Mouse (Mus musculus): ENCODE data around the gene Csad. TPM values are rescaled to one million over a fixed set of nuclear protein-coding genes. Genes with fewer than 3 reads are reported as not detected.

Gene Csad
- polyA plus RNA-seq, 1 experiment, result 21.1 TPM

DNA sequence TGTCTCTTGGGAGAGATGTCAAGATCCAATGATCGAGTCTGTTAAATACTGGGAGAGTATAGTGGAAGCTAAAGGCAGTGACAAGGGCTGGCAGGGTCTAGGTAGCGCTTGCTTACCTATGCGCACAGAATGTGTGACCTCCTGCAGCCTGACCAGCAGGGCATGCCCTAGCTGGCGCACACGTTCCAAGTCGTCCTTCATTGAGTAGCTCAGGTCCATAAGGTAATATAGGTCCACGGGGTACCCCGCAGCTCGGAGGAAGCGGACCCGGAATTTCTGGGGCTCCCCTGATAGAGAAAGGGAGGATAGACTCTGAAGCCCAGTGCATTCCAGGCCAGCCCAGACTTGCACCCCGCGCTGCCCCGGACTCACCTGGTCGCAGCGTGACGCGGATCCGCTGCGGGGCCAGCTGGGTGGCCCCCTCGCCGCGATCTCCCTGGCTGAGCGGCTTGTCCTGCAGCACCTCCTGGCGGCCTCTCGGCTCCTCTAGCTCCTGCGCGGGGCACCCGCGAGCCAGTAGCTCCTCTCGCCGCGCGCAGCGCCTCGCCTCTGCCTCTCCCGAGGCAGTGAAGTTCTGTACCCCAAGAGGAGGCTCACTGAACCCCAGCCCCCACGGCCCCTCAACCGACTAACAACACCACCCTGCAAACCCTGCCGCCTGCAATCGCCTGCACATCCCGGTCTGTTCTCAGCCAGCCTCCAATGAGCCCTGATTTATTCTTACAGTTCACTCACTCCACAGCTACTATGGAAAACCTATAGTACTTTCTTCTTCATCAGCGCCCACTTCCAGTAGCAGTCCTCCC, 19.9 kb upstream of the Csad start:
- Histone ChIP-seq H3K27ac (ENCODE audit: insufficient read depth, low read depth, low read length) (no peak overlapping the region), H3K36me3 (ENCODE audit: control insufficient read depth, insufficient read depth, low read length) (no peaks in the 10 kb centered on the region), H3K27me3 (ENCODE audit: control insufficient read depth, insufficient read depth, low read length) (no peaks in the 10 kb centered on the region), H3K4me3 (ENCODE audit: low read depth, low read length) (peak overlapping the region; percentile 54), H3K4me1 (ENCODE audit: control insufficient read depth, insufficient read depth, insufficient read length, low read length) (peaks cover 8% of the 10 kb centered on the region)
- peak; percentile 73 for TF ChIP-seq CTCF (IDR thresholded peaks at IDR 0.05; ENCODE audit: extremely low read depth, insufficient read length, insufficient replicate concordance, low read depth, low read length)
- no peak for TF ChIP-seq POLR2A (IDR thresholded peaks at IDR 0.05; ENCODE audit: low read depth, low read length)
- WGBS, result 4% methylated on average over 42 of the region's 43 CpGs

DNA sequence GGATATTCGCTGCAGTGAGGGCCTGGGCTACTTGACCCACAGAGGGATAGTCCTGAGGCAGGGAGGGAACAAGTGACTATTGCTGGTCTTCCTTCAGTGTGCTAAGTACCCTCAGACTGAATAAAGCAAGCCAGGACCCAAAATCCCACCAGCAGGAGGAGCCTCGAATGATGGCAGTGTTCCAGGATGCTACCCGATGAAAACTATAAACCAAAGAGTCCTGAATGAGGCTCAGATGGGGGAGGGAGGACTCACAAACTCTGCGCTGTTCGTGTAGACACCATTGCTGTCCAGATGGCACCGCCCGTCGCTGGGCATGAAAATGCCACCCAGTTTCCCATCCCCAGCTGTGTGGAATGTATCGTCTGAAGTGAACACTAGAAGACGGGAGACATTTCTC, 17.9 kb upstream of the Csad start:
- Histone ChIP-seq H3K4me1 (ENCODE audit: control insufficient read depth, insufficient read depth, insufficient read length, low read length) (peaks cover 8% of the 10 kb centered on the region), H3K27ac (ENCODE audit: insufficient read depth, low read depth, low read length) (no peak overlapping the region), H3K4me3 (ENCODE audit: low read depth, low read length) (no peak overlapping the region), H3K36me3 (ENCODE audit: control insufficient read depth, insufficient read depth, low read length) (no peaks in the 10 kb centered on the region), H3K27me3 (ENCODE audit: control insufficient read depth, insufficient read depth, low read length) (no peaks in the 10 kb centered on the region)
- WGBS, result 71% methylated on average over 10 of the region's 10 CpGs
- TF ChIP-seq POLR2A (IDR thresholded peaks at IDR 0.05; ENCODE audit: low read depth, low read length) (no peak), CTCF (IDR thresholded peaks at IDR 0.05; ENCODE audit: extremely low read depth, insufficient read length, insufficient replicate concordance, low read depth, low read length) (no peak)

GRCm38 (mm10) chr15:102217325-102217724, 12.8 kb upstream of the Csad start:
- TF ChIP-seq POLR2A (IDR thresholded peaks at IDR 0.05; ENCODE audit: low read depth, low read length) (no peak), CTCF (IDR thresholded peaks at IDR 0.05; ENCODE audit: extremely low read depth, insufficient read length, insufficient replicate concordance, low read depth, low read length) (no peak)
- Histone ChIP-seq H3K4me3 (ENCODE audit: low read depth, low read length) (no peak overlapping the region), H3K4me1 (ENCODE audit: control insufficient read depth, insufficient read depth, insufficient read length, low read length) (no peaks in the 10 kb centered on the region), H3K27ac (ENCODE audit: insufficient read depth, low read depth, low read length) (no peak overlapping the region), H3K27me3 (ENCODE audit: control insufficient read depth, insufficient read depth, low read length) (no peaks in the 10 kb centered on the region), H3K36me3 (ENCODE audit: control insufficient read depth, insufficient read depth, low read length) (peaks cover 29% of the 10 kb centered on the region)
- WGBS, result 76% methylated on average over 7 of the region's 7 CpGs

DNA sequence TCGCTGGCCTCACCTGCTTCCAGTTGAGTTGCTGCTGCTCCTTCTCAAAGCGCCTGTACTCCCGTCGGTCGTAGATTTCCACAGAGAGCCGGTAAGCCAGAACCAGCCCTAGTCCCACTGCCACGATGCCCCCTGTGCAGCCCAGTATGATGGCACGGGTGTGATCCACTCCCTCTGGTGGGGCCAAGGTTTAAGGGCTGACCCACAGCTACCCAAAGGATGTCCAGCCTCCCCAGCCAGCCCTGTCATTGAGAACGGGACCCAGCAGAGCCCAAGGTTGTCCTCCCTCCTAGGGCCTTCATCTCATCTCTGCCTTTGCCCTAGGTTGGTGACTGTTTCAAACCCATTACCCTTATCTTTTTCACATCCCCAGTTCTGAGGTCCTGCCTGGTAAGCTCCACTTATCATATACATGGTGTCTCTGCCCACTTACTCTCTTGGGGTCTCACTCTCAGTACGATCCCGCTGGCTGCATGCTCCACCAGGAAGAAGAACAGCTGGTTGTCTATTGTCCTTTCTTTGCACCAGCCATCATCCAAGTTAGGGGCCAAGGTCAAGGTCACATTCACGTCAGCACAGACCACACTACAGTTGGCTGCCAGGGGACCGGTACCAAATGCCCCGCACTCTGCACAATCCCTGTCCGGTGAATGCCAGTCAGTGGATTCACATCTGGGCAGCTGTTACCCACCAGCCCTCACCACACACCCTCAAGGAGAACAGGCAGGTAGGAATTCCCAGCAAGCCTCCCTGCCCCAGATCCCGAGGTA, 12.1 kb upstream of the Csad start:
- 83% methylated on average over 16 of the region's 16 CpGs for WGBS
- peaks cover 35% of the 10 kb centered on the region for H3K36me3 ChIP-seq (ENCODE audit: control insufficient read depth, insufficient read depth, low read length)
- no peaks in the 10 kb centered on the region for H3K27me3 ChIP-seq (ENCODE audit: control insufficient read depth, insufficient read depth, low read length)
- no peak overlapping the region for H3K27ac ChIP-seq (ENCODE audit: insufficient read depth, low read depth, low read length)
- no peak for TF ChIP-seq POLR2A (IDR thresholded peaks at IDR 0.05; ENCODE audit: low read depth, low read length)
- no peak for TF ChIP-seq CTCF (IDR thresholded peaks at IDR 0.05; ENCODE audit: extremely low read depth, insufficient read length, insufficient replicate concordance, low read depth, low read length)
- no peak overlapping the region for H3K4me3 ChIP-seq (ENCODE audit: low read depth, low read length)
- no peaks in the 10 kb centered on the region for H3K4me1 ChIP-seq (ENCODE audit: control insufficient read depth, insufficient read depth, insufficient read length, low read length)

GRCm38 (mm10) chr15:102215624-102216023, 11.1 kb upstream of the Csad start:
- 76% methylated on average over 6 of the region's 6 CpGs for WGBS
- Histone ChIP-seq H3K4me1 (ENCODE audit: control insufficient read depth, insufficient read depth, insufficient read length, low read length) (no peaks in the 10 kb centered on the region), H3K27me3 (ENCODE audit: control insufficient read depth, insufficient read depth, low read length) (no peaks in the 10 kb centered on the region), H3K36me3 (ENCODE audit: control insufficient read depth, insufficient read depth, low read length) (peaks cover 41% of the 10 kb centered on the region), H3K4me3 (ENCODE audit: low read depth, low read length) (no peak overlapping the region), H3K27ac (ENCODE audit: insufficient read depth, low read depth, low read length) (no peak overlapping the region)
- no peak for TF ChIP-seq CTCF (IDR thresholded peaks at IDR 0.05; ENCODE audit: extremely low read depth, insufficient read length, insufficient replicate concordance, low read depth, low read length)
- TF ChIP-seq POLR2A (IDR thresholded peaks at IDR 0.05; ENCODE audit: low read depth, low read length), result no peak

DNA sequence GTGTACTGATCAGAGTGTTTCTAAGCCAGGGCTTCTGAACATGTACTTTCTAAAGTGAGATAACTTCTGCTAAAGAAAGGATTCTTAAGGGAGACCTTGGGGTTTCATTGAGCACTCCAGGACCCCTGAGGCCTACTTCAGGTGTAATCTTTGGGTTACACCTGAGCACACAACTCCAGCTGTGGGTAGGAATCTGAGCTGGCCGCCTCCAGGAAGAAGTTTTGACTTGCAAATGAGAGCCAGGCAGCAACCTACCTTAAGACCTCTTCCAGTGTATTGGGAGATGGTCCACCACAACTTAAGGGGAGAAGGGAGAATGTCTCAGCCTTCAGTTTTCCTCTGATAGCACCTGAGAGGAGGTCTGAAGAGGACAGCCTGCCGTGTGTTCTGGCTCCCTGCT, 9.6 kb upstream of the Csad start:
- H3K36me3 ChIP-seq (ENCODE audit: control insufficient read depth, insufficient read depth, low read length), result peaks cover 54% of the 10 kb centered on the region
- 62% methylated on average over 2 of the region's 2 CpGs for WGBS

DNA sequence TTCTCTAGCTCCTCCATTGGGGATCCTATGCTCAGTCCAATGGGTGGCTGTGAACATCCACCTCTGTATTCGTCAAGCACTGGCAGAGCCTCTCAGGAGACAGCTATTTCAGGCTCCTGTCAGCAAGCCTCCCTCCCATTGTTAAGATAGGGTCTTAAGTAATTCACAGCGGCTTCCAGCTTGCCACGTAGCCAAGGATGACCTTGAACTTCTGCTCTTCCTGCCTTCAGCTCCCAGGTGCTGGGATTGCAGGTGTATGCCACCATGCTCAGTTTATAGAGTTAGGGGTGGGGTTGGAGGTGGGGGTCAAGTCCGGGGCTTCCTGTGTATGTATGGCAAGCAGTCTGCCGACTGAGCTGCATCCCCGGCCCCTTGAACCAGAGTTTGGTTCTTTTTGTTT, 7.4 kb upstream of the Csad start:
- Histone ChIP-seq H3K4me1 (ENCODE audit: control insufficient read depth, insufficient read depth, insufficient read length, low read length) (no peaks in the 10 kb centered on the region; the same call in 1 of the 2 replicates), H3K27ac (ENCODE audit: insufficient read depth, low read depth, low read length) (no peak overlapping the region), H3K36me3 (ENCODE audit: control insufficient read depth, insufficient read depth, low read length) (peaks cover 70% of the 10 kb centered on the region), H3K4me3 (ENCODE audit: low read depth, low read length) (no peak overlapping the region), H3K27me3 (ENCODE audit: control insufficient read depth, insufficient read depth, low read length) (no peaks in the 10 kb centered on the region)
- TF ChIP-seq POLR2A (IDR thresholded peaks at IDR 0.05; ENCODE audit: low read depth, low read length) (no peak), CTCF (IDR thresholded peaks at IDR 0.05; ENCODE audit: extremely low read depth, insufficient read length, insufficient replicate concordance, low read depth, low read length) (no peak)
- 65% methylated on average over 6 of the region's 6 CpGs for WGBS

More for the DNA sequence above, 9.6 kb upstream of the Csad start:
- TF ChIP-seq POLR2A (IDR thresholded peaks at IDR 0.05; ENCODE audit: low read depth, low read length) (no peak), CTCF (IDR thresholded peaks at IDR 0.05; ENCODE audit: extremely low read depth, insufficient read length, insufficient replicate concordance, low read depth, low read length) (no peak)
- Histone ChIP-seq H3K27ac (ENCODE audit: insufficient read depth, low read depth, low read length) (no peak overlapping the region), H3K4me3 (ENCODE audit: low read depth, low read length) (no peak overlapping the region), H3K4me1 (ENCODE audit: control insufficient read depth, insufficient read depth, insufficient read length, low read length) (no peaks in the 10 kb centered on the region), H3K27me3 (ENCODE audit: control insufficient read depth, insufficient read depth, low read length) (no peaks in the 10 kb centered on the region)

All from small intestine, adult 2 months (tissue).